Mouse (Mus musculus) adrenal gland, adult (tissue): ENCODE data around the gene Usp28.
A peak's percentile ranks its signal among the peaks of the same experiment; 100 is the strongest.
"Not testable (repeated sequence)": the region's sequence is repeated elsewhere in the genome, so short reads cannot be mapped to it uniquely, and the experiment has no call there.

Experiments
- DNase-seq, 2 experiments: peaks; one replicate each; pipeline ENCODE4 v3.0.0; 2022 to 2023; ENCODE audit warnings: low spot score in 1 of 2; ENCODE audit not compliant: inconsistent age in 2 of 2

Gene Usp28

GRCm38 (mm10) chr9:48984845-48985707, at the start of gene Usp28:
Gene Usp28, plus strand, starts transcription at chr9:48985375.
- peak; percentile 100 for DNase-seq

- DNase-seq = no peak
Observed at GRCm38 (mm10) chr9:48942349-48942748, 42.8 kb upstream of the Usp28 start.

- DNase-seq = no peak
Observed at GRCm38 (mm10) chr9:48947565-48947964, 37.6 kb upstream of the Usp28 start.

GRCm38 (mm10) chr9:48961314-48961713, 23.9 kb upstream of the Usp28 start:
- DNase-seq = no peak

- DNase-seq = peak in 1 of 2 experiments; percentile 59
Observed at GRCm38 (mm10) chr9:48962131-48962530, 23.0 kb upstream of the Usp28 start.

- DNase-seq = no peak
Observed at GRCm38 (mm10) chr9:48964587-48965040, 20.6 kb upstream of the Usp28 start, which contains the start of gene Htr3b. Gene Htr3b, minus strand, starts transcription at chr9:48964990.

GRCm38 (mm10) chr9:48972494-48972893, 12.7 kb upstream of the Usp28 start:
- peak; percentile 28 to 77 for DNase-seq

- no peak for DNase-seq
Observed at GRCm38 (mm10) chr9:48976661-48977355, 8.4 kb upstream of the Usp28 start.

- DNase-seq = no peak
Observed at GRCm38 (mm10) chr9:48980371-48980770, 4.8 kb upstream of the Usp28 start.

- DNase-seq = no peak
Observed at GRCm38 (mm10) chr9:48980781-48981180, 4.4 kb upstream of the Usp28 start.

- no peak for DNase-seq
Observed at GRCm38 (mm10) chr9:48981827-48982226, 3.3 kb upstream of the Usp28 start.

GRCm38 (mm10) chr9:48983801-48984200, 1.4 kb upstream of the Usp28 start:
- not testable (repeated sequence) for DNase-seq

GRCm38 (mm10) chr9:48984320-48984844, 793 bp upstream of the Usp28 start:
- DNase-seq = no peak

- DNase-seq = no peak
Observed at GRCm38 (mm10) chr9:48985708-48986088, 523 bp downstream of the Usp28 start.

- DNase-seq = peak; percentile 25 to 68
Observed at GRCm38 (mm10) chr9:48986616-48987141, 1.5 kb downstream of the Usp28 start.

GRCm38 (mm10) chr9:48987201-48988101, 2.3 kb downstream of the Usp28 start:
- DNase-seq = peak; percentile 22 to 46

- DNase-seq = no peak
Observed at GRCm38 (mm10) chr9:48991671-48992070, 6.5 kb downstream of the Usp28 start.

GRCm38 (mm10) chr9:48994779-48995178, 9.6 kb downstream of the Usp28 start:
- no peak for DNase-seq

GRCm38 (mm10) chr9:48995735-48996134, 10.6 kb downstream of the Usp28 start:
- DNase-seq = no peak

GRCm38 (mm10) chr9:48999256-48999655, 14.1 kb downstream of the Usp28 start:
- no peak for DNase-seq
